Mouse (Mus musculus) duodenum, adult 2 months (tissue): ENCODE measurements around the gene BC030500. TPM values are rescaled to one million over a fixed set of nuclear protein-coding genes. Genes with fewer than 3 reads are reported as not detected.

Experiments
- polyA plus RNA-seq: library from polyadenylated mRNA; depleted of rRNA; stranded (reverse); fragments of >200 nt; gene quantifications from 2 replicates; pipeline ENCODE4 v1.2.3, GENCODE M21; 2012; ENCODE audit warnings: low replicate concordance; rRNA removed

BC030500 gene
- not detected in 2 replicates for polyA plus RNA-seq

DNA sequence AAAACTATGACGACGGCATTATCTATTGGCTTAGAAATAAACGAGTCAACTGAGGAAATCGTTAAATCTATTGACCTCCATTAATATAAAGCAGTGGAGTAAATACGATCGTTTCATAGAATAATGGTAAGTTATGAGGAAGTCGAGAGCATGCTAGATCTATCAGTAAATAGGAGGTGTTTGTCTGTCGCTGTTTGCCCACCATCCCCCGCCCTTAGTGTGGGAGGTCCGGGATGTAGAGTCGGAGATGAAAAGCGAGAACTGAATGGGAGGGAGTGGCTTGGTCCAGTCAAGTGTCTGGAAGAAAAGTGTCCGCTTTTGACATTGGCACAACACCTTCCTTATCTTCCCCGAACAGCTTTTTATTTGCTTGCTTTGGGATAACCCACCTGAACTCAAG is at the start of gene BC030500:
Gene BC030500, plus strand, starts transcription at position 79 of the 400 bp plus-strand sequence.

DNA sequence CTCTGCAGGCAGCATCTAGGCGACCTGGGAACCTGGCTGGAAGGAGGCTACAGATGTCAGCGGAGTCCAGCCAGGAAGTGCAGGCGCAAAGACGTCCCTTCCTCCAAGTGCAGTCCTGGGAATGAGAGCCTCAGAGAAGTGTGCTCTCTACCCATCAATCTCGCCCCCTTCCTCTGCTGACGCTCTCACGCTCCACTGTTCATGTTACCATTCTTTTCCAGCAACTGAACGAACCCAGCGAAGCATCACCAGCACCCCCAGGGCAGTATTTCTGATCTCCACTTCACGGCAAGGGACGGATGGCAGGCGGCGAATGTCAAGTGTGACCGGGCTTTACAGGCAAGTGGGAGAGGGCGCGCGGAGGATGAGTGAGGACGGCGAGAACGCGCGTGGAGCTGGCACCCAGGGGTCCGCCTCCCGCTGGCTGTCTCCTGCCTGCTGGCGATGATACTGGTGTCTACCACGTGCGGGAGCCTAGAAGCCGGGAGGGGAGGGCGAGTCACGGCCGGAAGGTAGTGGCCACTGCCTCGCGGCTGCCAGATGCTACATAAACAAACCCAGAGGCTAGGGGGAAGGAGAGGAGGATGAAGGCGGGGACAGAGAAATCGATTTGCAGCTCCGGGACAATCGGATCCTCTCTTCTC is 763 bp downstream of the BC030500 start, which contains the start of gene Galntl6:
Gene Galntl6, minus strand, starts transcription at position 445 of the 644 bp plus-strand sequence.

Other genes with a start within 250 kb of the BC030500 start
- 0.09 TPM in 1 of 2 replicates, not detected in the other for gene Galntl6, start 885 bp downstream of the BC030500 start, polyA plus RNA-seq